Mouse (Mus musculus): ENCODE measurements around the gene Tmem63b.

DNA sequence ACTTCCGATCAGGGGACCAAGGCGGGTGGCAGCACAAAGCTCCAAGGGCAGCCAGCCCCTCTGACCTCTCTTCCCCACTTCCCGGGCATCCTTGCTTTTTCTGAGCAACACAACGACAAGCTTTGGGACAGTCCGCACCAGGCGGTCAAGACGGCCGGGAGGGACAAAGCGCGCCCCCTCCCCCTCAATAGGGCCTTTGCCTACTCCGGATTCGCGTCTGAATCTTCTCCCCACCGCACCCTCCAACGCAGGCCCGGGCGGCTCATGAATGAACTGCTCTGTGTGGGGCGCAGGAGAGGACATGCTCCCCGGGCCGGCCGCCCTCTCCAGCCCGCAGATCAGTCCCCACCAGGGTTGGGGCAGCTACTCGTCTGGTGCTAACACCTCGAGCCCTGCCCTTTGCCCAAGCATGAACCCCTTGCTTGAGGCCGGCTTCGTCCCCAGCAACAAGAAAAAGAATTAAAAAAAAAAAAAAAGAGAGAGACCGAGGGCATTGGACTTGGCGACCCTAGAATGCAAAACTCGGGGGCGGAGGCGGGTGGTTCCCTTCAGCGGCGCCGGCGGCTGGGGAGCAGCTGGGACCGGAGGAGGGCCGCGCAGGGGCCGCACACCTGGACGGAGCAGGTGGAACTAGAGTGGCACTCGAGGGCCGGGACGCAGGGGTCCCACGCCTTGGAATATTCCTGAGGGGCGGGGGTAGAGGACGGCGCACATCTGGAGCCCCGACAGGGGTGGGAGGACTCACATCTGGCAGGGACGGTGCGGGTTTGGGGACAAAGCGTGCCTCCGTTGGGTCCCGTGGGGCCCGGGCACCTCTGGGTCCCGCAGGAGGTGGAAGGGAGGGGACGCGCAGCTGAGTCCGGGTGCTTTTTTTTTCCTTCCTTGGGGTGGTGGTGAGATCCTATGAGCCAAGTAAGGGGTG, 1.3 kb downstream of the Tmem63b start:
- no peak for TF ChIP-seq GATA1 (IDR thresholded peaks at IDR 0.05; ENCODE audit: borderline replicate concordance, low read length)
- TF ChIP-seq FLI1 (IDR thresholded peaks at IDR 0.05; ENCODE audit: low read length): no peak

Data from megakaryocyte, embryonic 14.5 days (primary cell).